Mouse (Mus musculus): ENCODE measurements at regions not wholly inside any gene's neighbourhood (a gene's known extent, or its start where the extent isn't known, plus 50 kb on each side); places are given as distances from the start of the nearest gene placed in this dataset.

DNA sequence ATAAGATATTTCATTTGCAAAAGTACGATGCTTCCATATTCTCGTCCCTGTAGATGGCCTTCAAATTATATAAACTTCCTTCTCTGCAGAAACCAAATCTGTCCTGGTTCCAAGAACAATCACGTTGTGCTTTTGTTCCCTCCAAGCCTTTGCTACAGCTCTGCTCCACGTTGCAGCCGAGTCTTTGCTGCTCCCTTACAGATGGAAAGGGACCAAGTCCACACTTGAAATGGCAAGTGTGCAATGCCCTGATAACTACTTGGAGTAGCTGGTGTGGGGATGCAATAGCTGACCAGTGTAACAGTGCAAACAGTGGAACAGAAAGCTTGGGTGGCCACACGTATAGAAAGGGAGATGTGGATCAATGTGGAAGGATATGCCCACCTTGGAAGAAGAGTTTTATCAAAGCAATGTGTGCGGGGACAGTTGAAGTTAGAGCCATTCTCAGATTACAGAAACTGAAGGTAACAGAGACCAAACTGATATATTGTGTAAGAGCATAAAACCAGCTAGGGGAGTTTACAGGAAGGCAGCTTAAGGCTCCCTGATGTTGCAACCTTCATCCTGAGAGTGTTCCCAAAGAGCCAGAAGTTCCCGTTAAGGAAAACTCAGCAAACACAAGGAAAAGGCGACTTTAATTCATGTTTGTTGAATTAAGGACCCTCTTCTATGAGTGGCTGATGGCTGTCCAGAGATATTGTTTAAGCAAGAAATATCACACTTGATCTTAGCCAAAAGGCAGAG is 161.3 kb downstream of the Npr3 start:
- H3K9me3 ChIP-seq (ENCODE audit: low read length) = no peaks in the 10 kb centered on the region
- TF ChIP-seq POU5F1 (IDR thresholded peaks at IDR 0.05; ENCODE audit: borderline replicate concordance, low read length) = no peak
- no peak for TF ChIP-seq CTCF (conservative IDR thresholded peaks at IDR 0.05; ENCODE audit: low read length)
- no peak for TF ChIP-seq NANOG (IDR thresholded peaks at IDR 0.05; ENCODE audit: borderline replicate concordance, low read length)
- H3K4me1 ChIP-seq (replicated peaks; ENCODE audit: low read depth, low read length) = no peaks in the 10 kb centered on the region
- H3K36me3 ChIP-seq (ENCODE audit: insufficient read depth, low read length) = no peaks in the 10 kb centered on the region
- H3K27me3 ChIP-seq (ENCODE audit: insufficient read depth, low read length) = no peaks in the 10 kb centered on the region
- H3K4me3 ChIP-seq (replicated peaks; ENCODE audit: low read length) = no peak overlapping the region

DNA sequence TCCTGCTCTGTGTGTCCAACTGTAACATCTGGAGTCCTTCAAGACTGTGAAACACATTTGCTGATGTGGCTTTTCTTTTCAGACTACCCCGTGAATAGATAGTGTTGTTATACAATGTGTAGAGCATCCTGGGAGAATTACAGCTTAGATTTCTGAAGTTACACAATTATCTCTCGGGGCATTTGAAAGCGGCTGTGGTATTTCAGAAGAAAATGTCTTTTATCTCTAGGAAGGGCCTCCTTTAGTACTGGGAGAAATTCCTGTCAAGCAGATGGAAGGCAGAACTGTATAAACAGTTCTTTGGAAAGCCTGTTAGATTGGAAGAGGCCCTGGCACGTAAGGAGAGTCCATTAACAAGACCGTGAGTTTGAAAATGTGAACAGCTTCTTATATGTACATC is 162.2 kb downstream of the Npr3 start:
- no peaks in the 10 kb centered on the region for H3K36me3 ChIP-seq (ENCODE audit: insufficient read depth, low read length)
- H3K9me3 ChIP-seq (ENCODE audit: low read length) = no peaks in the 10 kb centered on the region
- no peak for TF ChIP-seq CTCF (conservative IDR thresholded peaks at IDR 0.05; ENCODE audit: low read length)
- TF ChIP-seq NANOG (IDR thresholded peaks at IDR 0.05; ENCODE audit: borderline replicate concordance, low read length) = no peak
- no peak for TF ChIP-seq POU5F1 (IDR thresholded peaks at IDR 0.05; ENCODE audit: borderline replicate concordance, low read length)
- no peaks in the 10 kb centered on the region for H3K27me3 ChIP-seq (ENCODE audit: insufficient read depth, low read length)
- no peaks in the 10 kb centered on the region for H3K4me1 ChIP-seq (replicated peaks; ENCODE audit: low read depth, low read length)
- H3K4me3 ChIP-seq (replicated peaks; ENCODE audit: low read length) = no peak overlapping the region

DNA sequence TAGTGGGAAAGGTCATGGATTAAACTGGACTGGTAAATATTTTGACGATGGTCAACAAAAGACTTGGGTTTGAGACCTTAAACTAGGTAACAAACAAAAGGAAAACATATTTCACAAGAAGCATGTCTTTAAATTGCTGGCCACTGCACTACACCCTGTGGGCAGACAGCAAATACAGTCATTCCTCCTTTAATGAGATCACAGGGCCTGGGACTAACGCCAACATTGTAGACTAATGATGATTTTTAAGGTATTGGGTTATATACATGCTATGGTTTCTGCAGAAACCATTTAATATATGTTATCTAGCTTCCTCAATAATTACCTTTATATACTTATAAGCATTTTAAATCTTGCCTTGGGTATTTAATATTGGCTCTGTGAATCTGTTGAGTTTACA is 162.8 kb downstream of the Npr3 start:
- Histone ChIP-seq H3K4me1 (replicated peaks; ENCODE audit: low read depth, low read length) (no peaks in the 10 kb centered on the region), H3K9me3 (ENCODE audit: low read length) (no peaks in the 10 kb centered on the region), H3K27me3 (ENCODE audit: insufficient read depth, low read length) (no peaks in the 10 kb centered on the region), H3K4me3 (replicated peaks; ENCODE audit: low read length) (no peak overlapping the region), H3K36me3 (ENCODE audit: insufficient read depth, low read length) (no peaks in the 10 kb centered on the region)
- TF ChIP-seq NANOG (IDR thresholded peaks at IDR 0.05; ENCODE audit: borderline replicate concordance, low read length) = no peak

DNA sequence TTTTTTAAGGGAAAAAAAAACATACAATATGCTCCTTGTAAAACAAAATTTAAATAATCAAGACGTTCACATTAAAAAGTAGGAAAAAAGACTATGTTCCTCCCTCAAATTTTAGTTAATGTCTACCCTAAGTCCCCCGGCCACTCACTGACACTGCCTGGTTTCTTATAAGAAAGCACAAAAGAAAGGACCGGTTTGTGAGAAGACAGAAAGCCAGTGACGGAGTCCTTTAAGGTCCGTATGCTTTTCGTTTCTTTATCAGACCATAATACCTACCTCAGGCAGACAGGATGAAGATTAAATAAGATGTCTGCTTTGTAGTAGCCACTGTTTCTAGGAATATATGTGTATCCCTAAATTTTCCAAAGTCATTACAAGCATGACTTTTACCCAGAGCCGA is 164.3 kb downstream of the Npr3 start:
- no peak for TF ChIP-seq NANOG (IDR thresholded peaks at IDR 0.05; ENCODE audit: borderline replicate concordance, low read length)
- no peak for TF ChIP-seq POU5F1 (IDR thresholded peaks at IDR 0.05; ENCODE audit: borderline replicate concordance, low read length)
- TF ChIP-seq CTCF (conservative IDR thresholded peaks at IDR 0.05; ENCODE audit: low read length) = no peak

DNA sequence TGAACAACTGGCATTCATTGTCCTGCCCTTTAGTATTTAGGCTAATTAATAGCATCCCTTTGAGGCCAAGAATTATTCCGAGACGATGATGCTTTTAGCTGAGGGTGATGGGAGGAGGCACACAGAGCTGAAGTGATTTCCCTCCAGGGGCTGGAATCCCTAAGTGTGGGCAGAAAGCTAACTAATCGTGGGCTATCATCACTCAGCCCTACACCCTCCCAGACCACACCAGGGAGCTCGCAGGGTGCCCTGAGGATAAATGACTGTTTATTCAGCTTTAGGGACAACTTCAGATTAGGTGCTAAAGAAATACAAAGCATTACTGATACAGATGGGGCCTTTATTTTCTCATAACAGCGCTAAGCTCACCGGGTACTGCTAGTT is 164.7 kb downstream of the Npr3 start:
- Histone ChIP-seq H3K27me3 (ENCODE audit: insufficient read depth, low read length) (no peaks in the 10 kb centered on the region), H3K36me3 (ENCODE audit: insufficient read depth, low read length) (no peaks in the 10 kb centered on the region), H3K4me3 (replicated peaks; ENCODE audit: low read length) (no peak overlapping the region), H3K9me3 (ENCODE audit: low read length) (no peaks in the 10 kb centered on the region), H3K4me1 (replicated peaks; ENCODE audit: low read depth, low read length) (no peaks in the 10 kb centered on the region)
- TF ChIP-seq NANOG (IDR thresholded peaks at IDR 0.05; ENCODE audit: borderline replicate concordance, low read length) (no peak), CTCF (conservative IDR thresholded peaks at IDR 0.05; ENCODE audit: low read length) (no peak), POU5F1 (IDR thresholded peaks at IDR 0.05; ENCODE audit: borderline replicate concordance, low read length) (no peak)

More for the DNA sequence above, 164.3 kb downstream of the Npr3 start:
- H3K9me3 ChIP-seq (ENCODE audit: low read length) = no peaks in the 10 kb centered on the region
- H3K4me3 ChIP-seq (replicated peaks; ENCODE audit: low read length) = no peak overlapping the region
- no peaks in the 10 kb centered on the region for H3K4me1 ChIP-seq (replicated peaks; ENCODE audit: low read depth, low read length)
- no peaks in the 10 kb centered on the region for H3K36me3 ChIP-seq (ENCODE audit: insufficient read depth, low read length)
- no peaks in the 10 kb centered on the region for H3K27me3 ChIP-seq (ENCODE audit: insufficient read depth, low read length)

DNA sequence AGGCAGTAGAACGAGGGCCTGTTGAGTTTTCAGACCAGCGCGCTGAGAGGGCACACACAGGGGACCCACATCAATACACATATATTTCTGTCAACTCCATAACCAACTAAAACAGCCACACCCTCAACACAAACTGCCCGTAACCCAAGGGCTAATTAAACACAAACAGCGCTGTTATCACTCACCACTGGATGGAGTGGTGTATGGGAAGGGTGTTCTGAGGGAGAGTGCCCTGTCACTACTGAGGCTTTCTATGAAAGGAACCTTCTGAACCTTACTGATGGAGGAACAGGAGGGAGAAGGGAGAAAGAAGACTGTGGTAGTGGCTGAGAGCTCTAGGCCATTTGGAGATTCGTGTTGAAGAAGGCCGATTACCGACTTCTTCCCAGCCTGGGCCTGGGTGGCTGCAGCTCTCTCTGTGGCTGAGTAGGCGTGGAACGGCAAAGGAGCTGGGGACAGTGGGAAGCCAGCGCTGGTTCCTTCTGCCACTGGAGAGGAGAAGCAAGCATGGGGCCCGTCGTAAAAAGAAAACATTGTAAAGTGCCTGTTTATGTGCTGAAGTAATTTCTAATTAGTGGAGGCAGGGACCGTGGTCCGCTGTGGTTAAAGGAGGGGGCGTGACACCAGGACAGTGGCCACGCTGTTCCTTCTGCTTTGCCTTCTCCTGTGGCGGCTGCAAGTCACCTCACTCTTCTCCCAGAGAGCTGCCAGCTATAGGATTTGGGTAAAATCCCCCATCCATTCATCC is 165.3 kb downstream of the Npr3 start:
- no peaks in the 10 kb centered on the region for H3K27me3 ChIP-seq (ENCODE audit: insufficient read depth, low read length)
- H3K36me3 ChIP-seq (ENCODE audit: insufficient read depth, low read length) = no peaks in the 10 kb centered on the region
- H3K4me3 ChIP-seq (replicated peaks; ENCODE audit: low read length) = no peak overlapping the region
- H3K4me1 ChIP-seq (replicated peaks; ENCODE audit: low read depth, low read length) = no peaks in the 10 kb centered on the region
- TF ChIP-seq CTCF (conservative IDR thresholded peaks at IDR 0.05; ENCODE audit: low read length) (no peak), POU5F1 (IDR thresholded peaks at IDR 0.05; ENCODE audit: borderline replicate concordance, low read length) (no peak), NANOG (IDR thresholded peaks at IDR 0.05; ENCODE audit: borderline replicate concordance, low read length) (no peak)
- no peaks in the 10 kb centered on the region for H3K9me3 ChIP-seq (ENCODE audit: low read length)

DNA sequence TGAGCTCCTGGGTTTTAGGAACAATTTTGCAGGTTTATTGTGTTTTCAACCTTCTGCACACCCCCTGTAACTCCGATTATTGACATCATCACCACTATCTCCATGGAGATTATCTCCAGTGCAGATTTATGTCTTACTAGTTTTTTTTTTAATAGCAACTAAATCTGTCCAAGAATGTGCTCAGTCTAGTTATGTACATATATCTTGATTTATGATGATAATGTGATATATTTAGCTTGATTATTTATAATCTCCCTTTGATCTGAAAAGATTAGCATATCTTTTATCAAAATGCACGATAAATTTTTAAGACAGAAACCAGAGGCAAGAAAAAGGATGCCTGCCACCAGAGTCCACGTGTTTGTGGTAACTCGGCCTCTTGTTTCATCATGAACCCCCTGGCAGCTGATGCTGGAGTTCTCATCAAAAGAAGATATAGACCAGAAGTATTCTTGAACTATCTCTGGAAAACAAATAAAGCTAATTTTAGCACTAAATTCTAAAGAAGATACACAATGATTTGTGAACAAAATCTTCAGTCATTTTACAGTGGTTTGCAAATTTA is 169.6 kb downstream of the Npr3 start:
- no peaks in the 10 kb centered on the region for H3K9me3 ChIP-seq (ENCODE audit: low read length)
- no peaks in the 10 kb centered on the region for H3K36me3 ChIP-seq (ENCODE audit: insufficient read depth, low read length)
- H3K4me1 ChIP-seq (replicated peaks; ENCODE audit: low read depth, low read length) = no peaks in the 10 kb centered on the region
- TF ChIP-seq NANOG (IDR thresholded peaks at IDR 0.05; ENCODE audit: borderline replicate concordance, low read length) (no peak), POU5F1 (IDR thresholded peaks at IDR 0.05; ENCODE audit: borderline replicate concordance, low read length) (no peak), CTCF (conservative IDR thresholded peaks at IDR 0.05; ENCODE audit: low read length) (no peak)
- H3K27me3 ChIP-seq (ENCODE audit: insufficient read depth, low read length) = no peaks in the 10 kb centered on the region
- H3K4me3 ChIP-seq (replicated peaks; ENCODE audit: low read length) = no peak overlapping the region

DNA sequence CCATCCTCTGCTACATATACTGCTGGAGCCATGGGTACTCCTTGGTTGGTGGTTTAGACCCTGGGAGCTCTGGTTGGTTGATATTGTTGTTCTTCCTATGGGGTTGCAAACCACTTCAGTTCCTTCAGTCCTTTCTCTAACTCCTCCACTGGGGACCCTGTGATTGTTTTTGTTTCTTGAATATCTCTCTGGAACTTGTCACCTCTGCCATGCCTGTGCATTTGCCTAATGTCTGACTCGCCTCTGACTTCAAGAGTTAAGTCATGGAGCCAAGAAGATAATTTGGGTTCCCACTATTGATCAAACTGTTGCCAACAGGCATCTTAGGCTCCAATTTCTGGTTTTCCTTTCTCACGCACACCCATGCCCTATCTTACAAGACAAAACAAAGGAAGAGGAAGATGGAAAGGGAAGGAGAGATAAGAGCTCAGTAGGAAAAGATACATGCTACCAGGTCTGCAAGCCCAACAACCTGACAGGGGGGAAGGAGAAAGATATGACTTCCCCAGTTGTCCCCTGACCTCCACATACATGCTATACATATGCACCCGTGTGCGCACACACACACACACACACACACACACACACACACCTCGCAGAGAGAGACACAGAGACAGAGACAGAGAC is 172.3 kb downstream of the Npr3 start:
- H3K36me3 ChIP-seq (ENCODE audit: insufficient read depth, low read length) = no peaks in the 10 kb centered on the region
- H3K27me3 ChIP-seq (ENCODE audit: insufficient read depth, low read length) = no peaks in the 10 kb centered on the region
- H3K4me1 ChIP-seq (replicated peaks; ENCODE audit: low read depth, low read length) = no peaks in the 10 kb centered on the region
- TF ChIP-seq NANOG (IDR thresholded peaks at IDR 0.05; ENCODE audit: borderline replicate concordance, low read length) (no peak), POU5F1 (IDR thresholded peaks at IDR 0.05; ENCODE audit: borderline replicate concordance, low read length) (no peak)
- H3K4me3 ChIP-seq (replicated peaks; ENCODE audit: low read length) = no peak overlapping the region
- H3K9me3 ChIP-seq (ENCODE audit: low read length) = no peaks in the 10 kb centered on the region
